Mouse (Mus musculus) ovary, postnatal 10 days (tissue): ENCODE measurements around the gene Ptgis.

Experiments used
- DNase-seq: peaks from one replicate; pipeline ENCODE4 v3.0.0; 2022; ENCODE audit warnings: low spot score

The Ptgis gene

DNA sequence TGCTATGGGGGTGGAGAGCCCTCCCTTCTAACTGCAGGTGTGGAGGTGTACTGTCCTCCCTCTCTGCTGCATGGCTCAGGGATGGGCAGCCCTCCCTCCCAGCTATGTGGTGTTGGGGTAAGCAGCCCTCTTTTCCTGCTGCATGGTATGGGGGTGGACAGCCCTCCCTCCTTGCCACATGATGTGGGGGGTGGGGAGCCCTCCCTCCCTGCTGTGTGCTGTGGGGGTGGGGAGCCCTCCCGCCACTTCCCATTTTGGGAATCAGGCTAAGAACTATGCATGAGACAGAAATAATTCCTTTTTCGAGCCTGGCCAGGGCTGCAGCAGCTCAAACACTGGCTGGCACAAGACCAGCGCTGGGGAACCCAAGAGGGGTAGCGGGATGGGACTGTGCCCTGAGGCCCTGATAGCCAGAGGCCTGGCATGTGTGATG, 84.8 kb downstream of the Ptgis start:
- no peak for DNase-seq

DNA sequence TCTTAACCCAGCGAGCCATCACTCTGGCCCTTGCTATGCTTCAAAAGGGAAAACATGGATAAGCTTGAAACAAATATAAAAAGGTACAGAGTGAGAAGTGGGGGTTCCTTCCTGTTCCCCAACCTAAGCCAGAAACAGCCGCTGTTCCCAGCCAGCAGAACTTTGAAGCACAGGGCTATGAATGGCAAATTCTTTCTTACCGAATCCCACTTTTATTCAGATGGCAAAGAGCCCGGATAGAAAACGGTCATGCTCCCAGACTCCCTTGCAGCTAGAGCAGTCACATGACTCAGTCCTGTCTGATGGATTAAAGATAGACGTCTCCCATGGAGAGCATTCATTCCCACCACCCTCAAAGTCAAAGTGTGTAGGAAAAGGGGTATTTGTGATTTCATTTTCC, 89.5 kb downstream of the Ptgis start:
- no peak for DNase-seq

DNA sequence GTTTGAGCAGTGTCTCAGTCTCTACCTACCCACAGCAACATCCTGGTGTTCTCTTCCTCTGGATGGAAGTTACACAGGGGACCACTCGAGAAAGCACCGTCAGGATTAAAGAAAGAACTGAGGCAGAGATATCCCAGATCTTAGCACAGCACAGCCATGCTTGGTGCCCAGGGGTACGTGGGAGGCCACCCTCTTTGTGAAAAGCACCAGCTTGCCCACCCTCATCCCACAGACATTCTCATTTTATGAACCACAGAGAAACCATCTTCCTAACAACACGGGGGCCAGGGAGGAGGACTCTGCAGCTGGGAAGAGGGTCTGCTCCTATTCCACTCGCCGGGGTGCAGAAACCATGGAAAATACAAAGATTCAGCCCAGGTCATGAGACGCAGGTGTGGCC, 90.3 kb downstream of the Ptgis start:
- no peak for DNase-seq

DNA sequence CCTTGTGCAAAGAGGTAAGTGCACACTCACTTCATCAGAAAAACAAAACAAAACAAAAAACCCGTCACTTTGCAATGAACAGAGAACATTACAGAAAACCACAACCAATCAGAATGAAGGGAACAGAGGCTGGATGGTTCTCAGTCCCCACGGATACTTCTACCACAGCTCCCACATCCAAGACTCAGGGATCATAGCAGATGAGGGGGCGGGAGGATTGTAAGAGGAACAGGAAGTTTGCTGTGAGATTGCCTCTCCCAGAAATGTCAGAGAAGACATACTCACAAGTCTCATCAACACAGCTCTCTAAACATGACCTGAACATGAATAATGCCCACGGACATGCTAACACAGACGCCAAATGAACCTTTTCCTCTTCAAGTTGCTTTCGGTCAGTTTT, 91.4 kb downstream of the Ptgis start:
- DNase-seq: no peak

GRCm38 (mm10) chr2:167147708-167148107, 92.7 kb downstream of the Ptgis start:
- no peak for DNase-seq

- no peak for DNase-seq
These were observed 94.5 kb downstream of the Ptgis start for GRCm38 (mm10) chr2:167145904-167146303.

GRCm38 (mm10) chr2:167144439-167145307, 95.7 kb downstream of the Ptgis start:
- DNase-seq: no peak

- no peak for DNase-seq
These were observed 96.5 kb downstream of the Ptgis start for GRCm38 (mm10) chr2:167143914-167144313.

DNA sequence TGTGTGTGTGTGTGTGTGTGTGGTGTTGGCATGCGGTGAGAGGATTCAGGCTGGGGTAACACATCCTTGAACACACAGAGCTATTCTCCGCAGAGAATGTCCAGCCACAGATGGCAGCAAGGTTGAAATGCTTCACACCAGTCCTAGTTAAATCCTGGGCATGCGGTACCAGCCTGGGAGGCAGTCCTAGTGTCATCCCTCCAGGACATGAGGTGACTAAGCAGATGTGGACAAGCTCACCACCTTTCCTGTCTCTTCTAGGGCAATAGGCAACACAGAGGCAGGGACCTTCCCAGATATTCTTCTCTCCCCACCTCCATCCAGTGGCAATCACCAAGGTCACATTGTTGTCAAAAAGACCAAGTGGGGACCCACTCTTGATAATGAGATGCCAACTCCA, 98.1 kb downstream of the Ptgis start:
- no peak for DNase-seq

DNA sequence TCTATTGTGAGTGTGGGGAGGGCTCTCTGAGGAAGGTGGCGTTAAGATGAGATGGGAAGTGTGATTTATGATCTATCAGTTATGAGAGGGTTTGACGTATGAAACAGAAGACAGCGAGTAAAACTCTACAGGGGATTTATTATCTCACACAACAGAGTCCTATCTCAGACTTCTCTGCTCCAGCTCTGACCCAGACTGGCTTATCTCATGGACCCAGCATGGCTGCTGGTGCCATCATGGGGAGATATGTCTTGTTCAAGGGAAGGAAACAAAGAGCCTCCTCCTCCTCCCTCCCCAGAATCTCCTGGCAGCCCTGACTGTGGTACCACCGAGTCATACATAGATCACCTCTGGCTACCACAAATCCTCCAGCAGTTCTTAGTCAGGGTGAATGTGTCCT, 98.6 kb downstream of the Ptgis start:
- DNase-seq: no peak
